Mouse (Mus musculus) hindbrain, embryonic 10.5 days (tissue): Measurements from ENCODE around the gene Espnl. TPM values are rescaled to one million over a fixed set of nuclear protein-coding genes. Genes with fewer than 3 reads are reported as not detected.

Experiments used
- DNase-seq: peaks from one replicate; pipeline ENCODE4 v3.0.0-alpha.2; 2017; ENCODE audit warnings: low spot score
- H3K27ac ChIP-seq: fragments of 300-500 bp; sonication (generic); 2 replicates; pipeline ENCODE4 v1.5.1; 2016; ENCODE audit warnings: mild to moderate bottlenecking, moderate library complexity
- H3K27me3 ChIP-seq: fragments of 300-500 bp; sonication (generic); 2 replicates; pipeline ENCODE4 v1.6.1; 2016; ENCODE audit warnings: mild to moderate bottlenecking; ENCODE audit not compliant: poor library complexity, insufficient read depth, severe bottlenecking
- H3K36me3 ChIP-seq: fragments of 300-500 bp; sonication (generic); 2 replicates; pipeline ENCODE4 v1.6.1; 2016; ENCODE audit warnings: mild to moderate bottlenecking, moderate library complexity
- H3K4me1 ChIP-seq: fragments of 300-500 bp; sonication (generic); replicated peaks from 2 replicates; pipeline ENCODE4 v1.6.1; 2016; ENCODE audit warnings: mild to moderate bottlenecking
- H3K4me3 ChIP-seq: fragments of 300-500 bp; sonication (generic); 2 replicates; pipeline ENCODE4 v1.5.1; 2016; ENCODE audit warnings: mild to moderate bottlenecking, moderate library complexity
- H3K9me3 ChIP-seq: fragments of 300-500 bp; sonication (generic); 2 replicates; pipeline ENCODE4 v1.6.1; 2016; ENCODE audit warnings: mild to moderate bottlenecking, moderate library complexity
- WGBS: fragments of 180-500 bp; shearing (Covaris S2); methylation state at CpG from one replicate; pipeline ENCODE4 v1.1.7; 2016; 5-methylcytosine and 5-hydroxymethylcytosine counted together
- polyA plus RNA-seq: library from polyadenylated mRNA; unstranded; fragments of >200 nt; fragmentation: Nextera tagmentation; extraction: Ambion mirVana; gene quantifications from 2 replicates; pipeline ENCODE4 v1.2.1, GENCODE M21; 2016

The Espnl gene
- polyA plus RNA-seq, 1 experiment from 2014 or later = 0.05 TPM

DNA sequence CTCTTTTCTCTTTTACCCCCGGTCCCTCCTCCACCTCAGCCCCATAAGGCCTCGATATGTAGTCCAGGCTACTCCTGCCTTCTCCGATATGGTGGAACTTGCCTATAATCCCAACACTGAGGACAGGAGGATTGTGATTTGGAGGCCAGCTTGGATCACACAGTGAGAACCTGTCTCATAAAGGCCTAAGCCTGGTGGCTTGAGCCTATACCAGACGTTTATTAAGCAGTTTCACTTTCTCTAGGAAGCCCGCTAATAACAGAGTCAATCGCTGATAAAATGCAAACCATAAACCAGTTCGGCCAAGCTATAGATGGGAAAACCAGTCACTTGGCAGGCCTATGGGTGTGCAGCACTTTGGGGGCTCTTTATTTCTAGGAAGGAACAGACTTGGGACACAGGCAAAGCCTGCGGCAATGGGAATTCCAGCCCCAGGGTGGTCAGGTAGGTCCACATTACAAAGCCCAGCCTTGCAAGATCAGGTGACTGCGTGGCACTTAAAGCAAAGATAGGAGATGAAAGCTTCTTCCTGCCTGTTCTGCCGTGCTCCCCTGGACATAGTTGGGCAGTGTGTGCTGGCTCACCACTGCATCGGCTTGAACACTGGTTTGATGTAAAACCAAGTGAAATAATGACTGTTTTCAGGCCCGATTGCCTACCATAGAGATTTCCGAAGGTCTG lies 22.7 kb upstream of the Espnl start:
- Histone ChIP-seq H3K4me1 (peaks cover 17% of the 10 kb centered on the region), H3K27ac (peak overlapping the region; percentile 87; the same call in 1 of the 2 replicates), H3K4me3 (peak overlapping the region; percentile 76), H3K9me3 (no peaks in the 10 kb centered on the region), H3K27me3 (no peaks in the 10 kb centered on the region), H3K36me3 (peaks cover 30% of the 10 kb centered on the region)
- WGBS = 81% methylated on average over 13 of the region's 13 CpGs
- no peak for DNase-seq

- Histone ChIP-seq H3K27me3 (no peaks in the 10 kb centered on the region), H3K27ac (no peak overlapping the region), H3K9me3 (no peaks in the 10 kb centered on the region), H3K4me1 (peaks cover 17% of the 10 kb centered on the region), H3K4me3 (no peak overlapping the region), H3K36me3 (peaks cover 33% of the 10 kb centered on the region)
- no peak for DNase-seq
- 67% methylated on average over 5 of the region's 5 CpGs for WGBS
Observed at GRCm38 (mm10) chr1:91299707-91300426, 22.0 kb upstream of the Espnl start.

GRCm38 (mm10) chr1:91301206-91301920 lies 20.5 kb upstream of the Espnl start:
- peaks cover 17% of the 10 kb centered on the region for H3K4me1 ChIP-seq
- 81% methylated on average over 3 of the region's 3 CpGs for WGBS
- H3K9me3 ChIP-seq = no peaks in the 10 kb centered on the region
- peaks cover 37% of the 10 kb centered on the region for H3K36me3 ChIP-seq
- H3K27ac ChIP-seq = no peak overlapping the region
- no peak for DNase-seq
- no peak overlapping the region for H3K4me3 ChIP-seq
- H3K27me3 ChIP-seq = no peaks in the 10 kb centered on the region

GRCm38 (mm10) chr1:91302021-91302420 lies 19.9 kb upstream of the Espnl start:
- Histone ChIP-seq H3K9me3 (no peaks in the 10 kb centered on the region), H3K27me3 (no peaks in the 10 kb centered on the region), H3K4me3 (no peak overlapping the region), H3K4me1 (peaks cover 17% of the 10 kb centered on the region), H3K36me3 (peaks cover 42% of the 10 kb centered on the region), H3K27ac (no peak overlapping the region)
- DNase-seq = no peak
- WGBS = 90% methylated on average over 3 of the region's 3 CpGs

- Histone ChIP-seq H3K9me3 (no peaks in the 10 kb centered on the region), H3K27ac (no peak overlapping the region), H3K4me1 (peaks cover 7% of the 10 kb centered on the region), H3K27me3 (no peaks in the 10 kb centered on the region), H3K36me3 (peaks cover 66% of the 10 kb centered on the region), H3K4me3 (no peak overlapping the region)
- no peak for DNase-seq
- WGBS = 92% methylated on average over 4 of the region's 4 CpGs
Observed at GRCm38 (mm10) chr1:91304621-91305020, 17.3 kb upstream of the Espnl start.

GRCm38 (mm10) chr1:91309366-91310085 lies 12.3 kb upstream of the Espnl start:
- Histone ChIP-seq H3K36me3 (peaks cover 77% of the 10 kb centered on the region), H3K27ac (no peak overlapping the region), H3K4me1 (peaks cover 12% of the 10 kb centered on the region; the same call in 1 of the 2 replicates), H3K9me3 (no peaks in the 10 kb centered on the region), H3K27me3 (no peaks in the 10 kb centered on the region), H3K4me3 (no peak overlapping the region)
- DNase-seq = no peak
- 91% methylated on average over 13 of the region's 13 CpGs for WGBS

GRCm38 (mm10) chr1:91312273-91312672 lies 9.6 kb upstream of the Espnl start:
- WGBS = 96% methylated on average over 4 of the region's 4 CpGs
- no peaks in the 10 kb centered on the region for H3K27me3 ChIP-seq
- H3K36me3 ChIP-seq = peaks cover 52% of the 10 kb centered on the region

GRCm38 (mm10) chr1:91313251-91313650 lies 8.6 kb upstream of the Espnl start:
- peaks cover 12% of the 10 kb centered on the region; the same call in 1 of the 2 replicates for H3K4me1 ChIP-seq
- no peak overlapping the region for H3K4me3 ChIP-seq
- WGBS = 54% methylated on average over 5 of the region's 5 CpGs
- H3K36me3 ChIP-seq = peaks cover 44% of the 10 kb centered on the region
- H3K27me3 ChIP-seq = no peaks in the 10 kb centered on the region
- DNase-seq = peak; percentile 55
- H3K27ac ChIP-seq = peak overlapping the region; percentile 77
- no peaks in the 10 kb centered on the region for H3K9me3 ChIP-seq

More at GRCm38 (mm10) chr1:91312273-91312672, 9.6 kb upstream of the Espnl start:
- Histone ChIP-seq H3K27ac (no peak overlapping the region), H3K4me1 (peaks cover 12% of the 10 kb centered on the region; the same call in 1 of the 2 replicates), H3K9me3 (no peaks in the 10 kb centered on the region), H3K4me3 (no peak overlapping the region)
- DNase-seq = no peak

- H3K27ac ChIP-seq = no peak overlapping the region
- peaks cover 6% of the 10 kb centered on the region for H3K36me3 ChIP-seq
- H3K4me1 ChIP-seq = peaks cover 22% of the 10 kb centered on the region
- no peak for DNase-seq
- H3K9me3 ChIP-seq = no peaks in the 10 kb centered on the region
- no peaks in the 10 kb centered on the region for H3K27me3 ChIP-seq
- 86% methylated on average over 6 of the region's 6 CpGs for WGBS
- H3K4me3 ChIP-seq = no peak overlapping the region
Observed at GRCm38 (mm10) chr1:91317656-91318055, 4.2 kb upstream of the Espnl start.

DNA sequence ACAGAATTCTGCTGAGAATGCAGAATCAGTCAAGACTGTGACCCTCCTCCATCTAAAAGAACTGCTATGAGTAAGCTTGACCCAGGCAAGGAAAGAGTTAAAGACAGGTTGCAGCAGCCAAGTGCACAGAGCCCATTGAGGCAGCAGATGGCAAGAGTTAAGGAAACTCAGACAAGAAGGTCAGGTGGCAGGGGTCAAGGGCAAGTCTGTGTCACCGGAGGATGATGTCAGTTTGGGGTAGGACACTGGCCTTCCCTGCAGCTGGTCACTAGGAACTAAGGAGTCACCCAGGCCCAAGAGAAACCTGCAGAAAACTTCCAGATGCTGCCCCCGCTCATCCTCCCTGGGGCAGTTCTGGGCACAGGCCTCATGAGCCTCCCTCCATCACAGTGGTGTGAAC lies 2.8 kb downstream of the Espnl start:
- Histone ChIP-seq H3K27ac (no peak overlapping the region), H3K4me3 (no peak overlapping the region), H3K27me3 (no peaks in the 10 kb centered on the region), H3K9me3 (no peaks in the 10 kb centered on the region), H3K4me1 (peaks cover 25% of the 10 kb centered on the region), H3K36me3 (no peaks in the 10 kb centered on the region)
- WGBS = 71% methylated on average over 2 of the region's 2 CpGs
- no peak for DNase-seq

DNA sequence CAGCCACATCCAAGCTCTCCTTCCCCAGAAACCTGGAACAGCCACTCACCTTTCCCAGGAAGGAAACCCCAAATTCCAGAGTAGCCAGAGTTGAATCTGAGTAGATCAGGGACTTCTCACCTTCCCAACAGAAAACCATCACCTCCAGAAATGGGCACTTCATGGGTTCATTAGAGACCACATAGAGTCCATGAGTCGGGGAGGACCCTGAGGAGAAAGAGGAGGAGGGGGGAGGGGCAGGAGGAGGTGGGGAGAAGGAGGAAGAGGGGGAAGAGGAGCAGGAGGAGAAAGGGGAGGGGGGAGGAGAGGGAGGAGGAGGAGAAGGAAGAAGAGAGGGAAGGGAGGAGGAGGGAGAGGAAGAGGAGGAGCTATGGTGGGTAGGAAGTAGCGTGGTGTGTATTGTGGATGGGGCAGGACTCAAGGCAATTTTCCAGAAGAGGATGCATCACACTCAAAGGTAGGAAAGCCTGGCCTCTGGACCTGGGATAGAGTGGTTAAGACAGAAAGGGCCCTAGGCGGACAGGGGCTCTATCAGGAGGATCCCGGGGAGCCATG lies 3.7 kb downstream of the Espnl start:
- H3K27ac ChIP-seq = no peak overlapping the region
- H3K4me1 ChIP-seq = peaks cover 25% of the 10 kb centered on the region
- H3K9me3 ChIP-seq = no peaks in the 10 kb centered on the region
- no peak overlapping the region for H3K4me3 ChIP-seq
- WGBS = 80% methylated on average over 4 of the region's 4 CpGs
- H3K27me3 ChIP-seq = no peaks in the 10 kb centered on the region
- H3K36me3 ChIP-seq = no peaks in the 10 kb centered on the region
- no peak for DNase-seq

DNA sequence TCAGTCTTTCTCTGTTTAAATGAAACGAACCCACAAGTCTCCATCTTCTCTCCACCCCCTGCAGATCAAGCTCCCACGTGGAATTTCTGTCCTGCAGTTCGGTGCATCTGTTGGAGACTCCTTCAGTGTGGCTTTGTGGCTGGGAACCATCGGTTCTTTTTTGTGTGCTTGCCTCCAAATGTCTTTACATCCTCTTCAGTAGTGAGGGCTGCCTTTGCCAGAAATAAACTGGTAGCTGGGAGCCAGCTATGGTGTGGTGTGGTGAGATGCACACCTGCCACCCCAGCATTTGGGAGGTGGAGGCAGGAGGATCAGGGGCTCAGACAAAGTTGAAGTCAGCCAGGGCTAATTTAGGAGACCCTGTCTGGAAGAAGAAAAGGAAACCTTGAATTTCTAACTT lies 10.2 kb downstream of the Espnl start:
- H3K36me3 ChIP-seq = no peaks in the 10 kb centered on the region
- WGBS = 59% methylated on average over 4 of the region's 4 CpGs
- H3K4me1 ChIP-seq = 0 out of 2 replicates have a peak, but pooled peaks cover 3% of the 10 kb centered on the region
- H3K4me3 ChIP-seq = no peak overlapping the region
- no peak for DNase-seq
- no peak overlapping the region for H3K27ac ChIP-seq
- H3K27me3 ChIP-seq = no peaks in the 10 kb centered on the region
- H3K9me3 ChIP-seq = no peaks in the 10 kb centered on the region
